Mouse (Mus musculus) heart, adult 18-20 months (tissue): ENCODE data around the gene Jmjd8. TPM values are rescaled to one million over a fixed set of nuclear protein-coding genes. Genes with fewer than 3 reads are reported as not detected.
"Not testable (repeated sequence)": the region's sequence is repeated elsewhere in the genome, so short reads cannot be mapped to it uniquely, and the experiment has no call there.

Experiments
- DNase-seq, 2 experiments: peaks; one replicate each; pipeline ENCODE4 v3.0.0; 2021 to 2022; ENCODE audit warnings: mixed read lengths in 1 of 2
- total RNA-seq, 2 experiments: library from RNA; stranded (reverse); gene quantifications; 2 replicates each; pipeline ENCODE4 v1.2.3; 2021

Gene Jmjd8
- total RNA-seq, 2 experiments from 2014 or later: 28.0 to 34.0 TPM

- peak; percentile 92 to 95 for DNase-seq
Observed at GRCm38 (mm10) chr17:25860832-25861703, 32.4 kb downstream of the Jmjd8 start, which contains the start of gene Wdr90. TSS of gene Wdr90 (minus strand) at chr17:25861501.

GRCm38 (mm10) chr17:25861704-25862612 lies 33.3 kb downstream of the Jmjd8 start:
- no peak for DNase-seq

GRCm38 (mm10) chr17:25863681-25864080 lies 35.0 kb downstream of the Jmjd8 start:
- no peak for DNase-seq

GRCm38 (mm10) chr17:25864311-25864710 lies 35.6 kb downstream of the Jmjd8 start:
- no peak for DNase-seq

GRCm38 (mm10) chr17:25865288-25865687 lies 36.6 kb downstream of the Jmjd8 start:
- no peak for DNase-seq

- peak in 1 of 2 experiments; percentile 62 for DNase-seq
Observed at GRCm38 (mm10) chr17:25866172-25866571, 37.5 kb downstream of the Jmjd8 start.

GRCm38 (mm10) chr17:25867509-25867835 lies 38.8 kb downstream of the Jmjd8 start:
- no peak for DNase-seq

- peak; percentile 76 to 82 for DNase-seq
Observed at GRCm38 (mm10) chr17:25867836-25868600, 39.4 kb downstream of the Jmjd8 start.

GRCm38 (mm10) chr17:25868601-25869191 lies 40.0 kb downstream of the Jmjd8 start, which contains the start of gene Mcrip2:
TSS of gene Mcrip2 (minus strand) at chr17:25868764.
- DNase-seq: peak; percentile 89 to 92

GRCm38 (mm10) chr17:25869498-25869897 lies 40.8 kb downstream of the Jmjd8 start:
- no peak for DNase-seq

GRCm38 (mm10) chr17:25869954-25870353 lies 41.3 kb downstream of the Jmjd8 start:
- no peak for DNase-seq

GRCm38 (mm10) chr17:25871566-25871965 lies 42.9 kb downstream of the Jmjd8 start:
- not testable (repeated sequence) for DNase-seq

- no peak for DNase-seq
Observed at GRCm38 (mm10) chr17:25872676-25873075, 44.0 kb downstream of the Jmjd8 start.

- no peak for DNase-seq
Observed at GRCm38 (mm10) chr17:25873405-25874147, 44.9 kb downstream of the Jmjd8 start.

GRCm38 (mm10) chr17:25874148-25874720 lies 45.6 kb downstream of the Jmjd8 start:
- no peak for DNase-seq

GRCm38 (mm10) chr17:25874721-25875170 lies 46.1 kb downstream of the Jmjd8 start, which contains the start of gene Mettl26:
TSS of gene Mettl26 (plus strand) at chr17:25875074.
- DNase-seq: peak; percentile 92 to 99

- peak; percentile 89 to 93 for DNase-seq
Observed at GRCm38 (mm10) chr17:25875171-25876136, 46.8 kb downstream of the Jmjd8 start.

GRCm38 (mm10) chr17:25876347-25876915 lies 47.8 kb downstream of the Jmjd8 start:
- no peak for DNase-seq

GRCm38 (mm10) chr17:25877025-25877424 lies 48.4 kb downstream of the Jmjd8 start:
- no peak for DNase-seq
